Mouse (Mus musculus) midbrain, embryonic 12.5 days (tissue): ENCODE results near the gene Col6a3. TPM values are rescaled to one million over a fixed set of nuclear protein-coding genes. Genes with fewer than 3 reads are reported as not detected.

Experiments used
- polyA plus RNA-seq: library from polyadenylated mRNA; unstranded; fragments of >200 nt; fragmentation: Nextera tagmentation; extraction: Ambion mirVana; gene quantifications from 2 replicates; pipeline ENCODE4 v1.2.1, GENCODE M21; 2016

Col6a3 gene
- polyA plus RNA-seq, 1 experiment from 2014 or later = 17.3 TPM

Other genes starting within 250 kb of the Col6a3 start
- gene Cops8, start 241.0 kb downstream of the Col6a3 start, polyA plus RNA-seq = 164 and 171 TPM in 2 replicates
- 0.20 and 0.61 TPM in 2 replicates for gene Mlph, start 71.1 kb upstream of the Col6a3 start, polyA plus RNA-seq
- gene Prlh, start 109.1 kb upstream of the Col6a3 start, polyA plus RNA-seq = not detected in 2 replicates
- not detected in 2 replicates for gene Rab17, start 125.7 kb upstream of the Col6a3 start, polyA plus RNA-seq
- 18.7 and 19.8 TPM in 2 replicates for gene Lrrfip1, start 154.8 kb upstream of the Col6a3 start, polyA plus RNA-seq